In the genomic region with DNA sequence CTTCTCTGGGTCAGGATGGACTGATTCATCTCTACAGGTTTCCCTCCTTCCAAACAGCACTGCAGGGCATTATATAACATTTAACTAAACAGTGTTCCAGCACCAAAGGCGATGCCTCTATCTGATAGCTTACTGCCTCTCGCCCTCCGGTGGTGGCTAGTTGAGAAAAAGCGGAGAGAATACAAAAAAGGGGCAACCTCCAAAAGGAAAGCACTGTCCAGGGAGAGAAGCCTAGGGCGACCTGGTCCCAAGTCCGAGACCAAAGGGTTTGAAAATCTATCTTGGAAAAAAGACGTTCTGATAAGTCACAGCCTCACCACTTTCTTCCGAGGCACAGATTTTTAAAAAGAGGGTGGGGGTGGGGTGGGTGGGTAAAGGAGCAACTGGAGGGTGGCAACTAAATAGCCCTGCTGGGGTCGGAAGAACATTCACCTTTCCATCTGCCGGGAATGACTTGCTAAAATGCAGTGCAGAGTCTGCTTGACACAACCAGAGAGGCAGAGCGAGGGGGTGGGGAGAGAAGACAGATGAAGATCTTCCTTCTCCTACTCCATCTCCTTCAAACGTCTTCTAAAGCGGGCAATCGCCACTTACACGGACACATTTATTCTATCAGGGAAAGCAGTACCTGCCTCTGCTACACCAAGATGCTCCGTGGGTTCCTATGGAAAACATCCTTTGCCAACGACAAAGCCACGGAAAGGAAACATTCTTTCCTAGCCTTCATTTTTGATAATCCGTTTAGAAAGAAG, we compare ENCODE assay signal across 7 mouse cellular contexts.
A peak's percentile ranks its signal among the peaks of the same experiment; 100 is the strongest.
DNase-seq lines count a peak whose midpoint lies in the region; ATAC-seq and TF ChIP-seq lines count a peak whose summit lies in the region.

No protein-coding gene starts in this region.

- H3K4me1 ChIP-seq in thymus, adult 2 months (replicated peaks; ENCODE audit: control insufficient read depth, insufficient read depth, low read length) = peaks cover 7% of the 10 kb centered on the region
- peaks cover 50% of the 10 kb centered on the region for H3K4me1 ChIP-seq in neural tube, embryonic 12.5 days

- no peaks in the 10 kb centered on the region for H3K36me3 ChIP-seq in thymus, adult 2 months (ENCODE audit: control insufficient read depth, insufficient read depth, low read length)
- H3K36me3 ChIP-seq in neural tube, embryonic 12.5 days = no peaks in the 10 kb centered on the region

- peak overlapping the region; percentile 76 for H3K4me2 ChIP-seq in neural tube, embryonic 12.5 days (replicated peaks)

- no peak for TF ChIP-seq POLR2A in thymus, adult 2 months (IDR thresholded peaks at IDR 0.05; ENCODE audit: control insufficient read depth, extremely low read depth, insufficient read depth, low read length, poor library complexity)

- H3K27ac ChIP-seq in thymus, adult 2 months (ENCODE audit: control insufficient read depth, insufficient read depth, low read length) = no peak overlapping the region
- H3K27ac ChIP-seq in neural tube, embryonic 12.5 days = peak overlapping the region; percentile 84

- ATAC-seq in neural tube, embryonic 12.5 days (ENCODE audit: low FRiP score, low read depth) = no peak
- ATAC-seq in activated CD4-positive, CD25-positive, alpha-beta regulatory T cell, adult 4 months = no peak

- peak overlapping the region; percentile 88 for H3K9ac ChIP-seq in neural tube, embryonic 12.5 days

- TF ChIP-seq CTCF in thymus, adult 2 months (IDR thresholded peaks at IDR 0.05; ENCODE audit: borderline replicate concordance, control insufficient read depth, extremely low read depth, insufficient read depth, low read length, poor library complexity) = no peak

- no peak overlapping the region for H3K4me3 ChIP-seq in thymus, adult 2 months (ENCODE audit: control insufficient read depth, insufficient read depth, low read length)
- peak overlapping the region; percentile 61 for H3K4me3 ChIP-seq in neural tube, embryonic 12.5 days

- H3K9me3 ChIP-seq in neural tube, embryonic 12.5 days = no peaks in the 10 kb centered on the region

- no peaks in the 10 kb centered on the region for H3K27me3 ChIP-seq in thymus, adult 2 months (ENCODE audit: control insufficient read depth, insufficient read depth, low read length)
- no peaks in the 10 kb centered on the region for H3K27me3 ChIP-seq in neural tube, embryonic 12.5 days (replicated peaks)

- intact Hi-C loops in heart, postnatal 10 days (cut with DNase I) = loop anchor here (2.0 to 5.0 kb wide), 3 partner anchors 60 to 205 kb away; no protein-coding TSS in a partner anchor
- intact Hi-C loops in left cerebral cortex, postnatal 36 days (cut with DNase I) = loop anchor here (5.0 kb wide), 3 partner anchors 40 to 60 kb away; no protein-coding TSS in a partner anchor

- WGBS in thymus, adult 2 months = 8% methylated on average over 19 of the region's 19 CpGs
- under 1% methylated on average over 19 of the region's 19 CpGs for WGBS in neural tube, embryonic 12.5 days

- peak; percentile 8 for DNase-seq in thymus, postnatal 4 days
- DNase-seq in thymus, adult 2 months = no peak
- DNase-seq in cerebellum, postnatal 10 days = peak; percentile 65 to 69
- DNase-seq in heart, postnatal 10 days = peak; percentile 44 to 47
- DNase-seq in left cerebral cortex, postnatal 36 days (ENCODE audit: low spot score in 2 of 2) = peak; percentile 47 to 59
